Mouse (Mus musculus): Measurements from ENCODE around the gene Cdhr2. TPM values are rescaled to one million over a fixed set of nuclear protein-coding genes. Genes with fewer than 3 reads are reported as not detected.

Gene Cdhr2
- polyA plus RNA-seq, 1 experiment from 2014 or later = 0.29 TPM

- Histone ChIP-seq H3K9me3 (ENCODE audit: control insufficient read depth, low read length) (no peaks in the 10 kb centered on the region), H3K4me2 (ENCODE audit: low read depth, low read length) (no peak overlapping the region; the same call in 1 of the 2 replicates), H3K4me1 (ENCODE audit: control insufficient read depth, insufficient read depth, low read length) (peaks cover 32% of the 10 kb centered on the region), H3K27ac (ENCODE audit: low read depth, low read length) (no peak overlapping the region; the same call in 1 of the 2 replicates), H3K4me3 (ENCODE audit: low read depth, low read length) (no peak overlapping the region), H3K9ac (replicated peaks; ENCODE audit: low read depth, low read length) (no peak overlapping the region), H3K27me3 (ENCODE audit: control insufficient read depth, insufficient read depth, low read length) (no peaks in the 10 kb centered on the region), H3K36me3 (ENCODE audit: control insufficient read depth, insufficient read depth, low read length) (no peaks in the 10 kb centered on the region)
- no peak for ATAC-seq (ENCODE audit: low read depth)
- WGBS = 26% methylated on average over 12 of the region's 12 CpGs
These were observed 53.2 kb downstream of the Cdhr2 start for GRCm38 (mm10) chr13:54754169-54755080.

GRCm38 (mm10) chr13:54755201-54755830, 54.1 kb downstream of the Cdhr2 start:
- Histone ChIP-seq H3K9me3 (ENCODE audit: control insufficient read depth, low read length) (no peaks in the 10 kb centered on the region), H3K27ac (ENCODE audit: low read depth, low read length) (peak overlapping the region; percentile 58), H3K9ac (replicated peaks; ENCODE audit: low read depth, low read length) (no peak overlapping the region; the same call in 1 of the 2 replicates), H3K4me2 (ENCODE audit: low read depth, low read length) (0 out of 2 replicates have a peak overlapping the region, but pooled peaks have one; percentile 12), H3K27me3 (ENCODE audit: control insufficient read depth, insufficient read depth, low read length) (no peaks in the 10 kb centered on the region), H3K4me1 (ENCODE audit: control insufficient read depth, insufficient read depth, low read length) (peaks cover 28% of the 10 kb centered on the region), H3K4me3 (ENCODE audit: low read depth, low read length) (no peak overlapping the region), H3K36me3 (ENCODE audit: control insufficient read depth, insufficient read depth, low read length) (no peaks in the 10 kb centered on the region)
- 14% methylated on average over 9 of the region's 9 CpGs for WGBS
- no peak for ATAC-seq (ENCODE audit: low read depth)

- Histone ChIP-seq H3K4me2 (ENCODE audit: low read depth, low read length) (no peak overlapping the region), H3K4me3 (ENCODE audit: low read depth, low read length) (no peak overlapping the region), H3K4me1 (ENCODE audit: control insufficient read depth, insufficient read depth, low read length) (peaks cover 27% of the 10 kb centered on the region), H3K9me3 (ENCODE audit: control insufficient read depth, low read length) (no peaks in the 10 kb centered on the region), H3K36me3 (ENCODE audit: control insufficient read depth, insufficient read depth, low read length) (no peaks in the 10 kb centered on the region), H3K27me3 (ENCODE audit: control insufficient read depth, insufficient read depth, low read length) (no peaks in the 10 kb centered on the region), H3K9ac (replicated peaks; ENCODE audit: low read depth, low read length) (no peak overlapping the region), H3K27ac (ENCODE audit: low read depth, low read length) (no peak overlapping the region)
- no peak for ATAC-seq (ENCODE audit: low read depth)
- WGBS = 91% methylated on average over 8 of the region's 8 CpGs
These were observed 55.0 kb downstream of the Cdhr2 start for GRCm38 (mm10) chr13:54756156-54756712.

- 28% methylated on average over 10 of the region's 10 CpGs for WGBS
- Histone ChIP-seq H3K27ac (ENCODE audit: low read depth, low read length) (peak overlapping the region; percentile 92), H3K27me3 (ENCODE audit: control insufficient read depth, insufficient read depth, low read length) (no peaks in the 10 kb centered on the region), H3K4me3 (ENCODE audit: low read depth, low read length) (peak overlapping the region; percentile 36), H3K9ac (replicated peaks; ENCODE audit: low read depth, low read length) (peak overlapping the region; percentile 48), H3K4me2 (ENCODE audit: low read depth, low read length) (peak overlapping the region; percentile 83), H3K4me1 (ENCODE audit: control insufficient read depth, insufficient read depth, low read length) (peaks cover 27% of the 10 kb centered on the region), H3K9me3 (ENCODE audit: control insufficient read depth, low read length) (no peaks in the 10 kb centered on the region), H3K36me3 (ENCODE audit: control insufficient read depth, insufficient read depth, low read length) (no peaks in the 10 kb centered on the region)
- 0 out of 2 replicates have a peak, but pooled peaks have one; percentile 0 for ATAC-seq (ENCODE audit: low read depth)
These were observed 56.0 kb downstream of the Cdhr2 start for GRCm38 (mm10) chr13:54757093-54757830.

GRCm38 (mm10) chr13:54758045-54758755, 56.9 kb downstream of the Cdhr2 start:
- WGBS = under 1% methylated on average over 43 of the region's 43 CpGs
- peak; percentile 80 for ATAC-seq (ENCODE audit: low read depth)
- Histone ChIP-seq H3K36me3 (ENCODE audit: control insufficient read depth, insufficient read depth, low read length) (no peaks in the 10 kb centered on the region), H3K4me2 (ENCODE audit: low read depth, low read length) (peak overlapping the region; percentile 83), H3K27ac (ENCODE audit: low read depth, low read length) (peak overlapping the region; percentile 92), H3K4me1 (ENCODE audit: control insufficient read depth, insufficient read depth, low read length) (peaks cover 27% of the 10 kb centered on the region), H3K9ac (replicated peaks; ENCODE audit: low read depth, low read length) (peak overlapping the region; percentile 48), H3K9me3 (ENCODE audit: control insufficient read depth, low read length) (no peaks in the 10 kb centered on the region), H3K27me3 (ENCODE audit: control insufficient read depth, insufficient read depth, low read length) (0 out of 2 replicates have a peak, but pooled peaks cover 4% of the 10 kb centered on the region), H3K4me3 (ENCODE audit: low read depth, low read length) (peak overlapping the region; percentile 36)

GRCm38 (mm10) chr13:54758756-54759470, 57.7 kb downstream of the Cdhr2 start:
- Histone ChIP-seq H3K4me1 (ENCODE audit: control insufficient read depth, insufficient read depth, low read length) (peaks cover 27% of the 10 kb centered on the region), H3K9ac (replicated peaks; ENCODE audit: low read depth, low read length) (peak overlapping the region; percentile 48), H3K27me3 (ENCODE audit: control insufficient read depth, insufficient read depth, low read length) (0 out of 2 replicates have a peak, but pooled peaks cover 7% of the 10 kb centered on the region), H3K4me2 (ENCODE audit: low read depth, low read length) (peak overlapping the region; percentile 83), H3K4me3 (ENCODE audit: low read depth, low read length) (peak overlapping the region; percentile 36), H3K36me3 (ENCODE audit: control insufficient read depth, insufficient read depth, low read length) (no peaks in the 10 kb centered on the region), H3K9me3 (ENCODE audit: control insufficient read depth, low read length) (no peaks in the 10 kb centered on the region), H3K27ac (ENCODE audit: low read depth, low read length) (peak overlapping the region; percentile 92)
- ATAC-seq (ENCODE audit: low read depth) = 0 out of 2 replicates have a peak, but pooled peaks have one; percentile 12
- under 1% methylated on average over 29 of the region's 29 CpGs for WGBS

- Histone ChIP-seq H3K27me3 (ENCODE audit: control insufficient read depth, insufficient read depth, low read length) (0 out of 2 replicates have a peak, but pooled peaks cover 10% of the 10 kb centered on the region), H3K9ac (replicated peaks; ENCODE audit: low read depth, low read length) (no peak overlapping the region; the same call in 1 of the 2 replicates), H3K36me3 (ENCODE audit: control insufficient read depth, insufficient read depth, low read length) (no peaks in the 10 kb centered on the region), H3K4me1 (ENCODE audit: control insufficient read depth, insufficient read depth, low read length) (peaks cover 21% of the 10 kb centered on the region), H3K4me3 (ENCODE audit: low read depth, low read length) (no peak overlapping the region; the same call in 1 of the 2 replicates), H3K9me3 (ENCODE audit: control insufficient read depth, low read length) (no peaks in the 10 kb centered on the region), H3K4me2 (ENCODE audit: low read depth, low read length) (peak overlapping the region; percentile 83), H3K27ac (ENCODE audit: low read depth, low read length) (no peak overlapping the region)
- ATAC-seq (ENCODE audit: low read depth) = no peak
- 1% methylated on average over 6 of the region's 7 CpGs for WGBS
These were observed 58.2 kb downstream of the Cdhr2 start for GRCm38 (mm10) chr13:54759496-54759895.

All from neural tube, embryonic 14.5 days (tissue).